Mouse (Mus musculus): Measurements from ENCODE around the gene Asic4. TPM values are rescaled to one million over a fixed set of nuclear protein-coding genes. Genes with fewer than 3 reads are reported as not detected.

Asic4 gene
- total RNA-seq, 4 experiments from 2014 or later = not detected

GRCm38 (mm10) chr1:75501905-75502304 is 51.7 kb downstream of the Asic4 start:
- DNase-seq (ENCODE audit: low spot score in 2 of 2) = no peak

DNA sequence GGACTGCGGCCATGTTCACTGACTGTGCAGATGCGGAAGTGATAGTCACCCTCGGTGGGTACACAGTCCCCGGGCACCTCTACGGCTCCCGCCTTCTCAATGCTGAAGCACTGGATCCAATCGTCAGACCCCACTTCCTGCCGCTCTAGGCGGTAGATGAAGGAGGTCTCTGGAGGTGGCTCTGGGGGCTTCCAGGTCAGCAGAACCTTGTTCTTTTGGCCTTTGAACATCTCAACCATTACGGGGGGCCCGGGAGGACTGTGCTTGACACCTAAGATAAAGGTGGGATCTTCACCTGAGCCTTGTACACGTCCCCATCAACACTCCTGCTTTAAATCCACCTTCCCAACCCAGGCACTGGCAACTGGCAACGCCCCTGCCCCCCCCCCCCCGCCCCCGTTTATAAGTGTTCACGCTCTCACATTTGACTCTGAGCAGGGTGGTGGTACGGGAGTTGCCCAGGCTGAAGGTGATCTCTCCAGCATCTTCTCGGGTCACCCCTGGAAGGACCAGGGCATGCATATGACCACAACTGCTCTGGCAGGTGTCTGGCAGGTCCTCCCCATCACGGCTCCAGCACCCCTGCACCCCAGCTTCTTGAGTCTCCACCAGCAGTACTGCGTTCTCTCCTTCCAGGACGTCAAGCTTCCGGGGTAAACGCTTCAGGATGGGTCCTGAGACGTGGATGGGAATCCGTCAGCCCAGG is 52.9 kb downstream of the Asic4 start:
- no peak for DNase-seq (ENCODE audit: low spot score in 2 of 2)

DNA sequence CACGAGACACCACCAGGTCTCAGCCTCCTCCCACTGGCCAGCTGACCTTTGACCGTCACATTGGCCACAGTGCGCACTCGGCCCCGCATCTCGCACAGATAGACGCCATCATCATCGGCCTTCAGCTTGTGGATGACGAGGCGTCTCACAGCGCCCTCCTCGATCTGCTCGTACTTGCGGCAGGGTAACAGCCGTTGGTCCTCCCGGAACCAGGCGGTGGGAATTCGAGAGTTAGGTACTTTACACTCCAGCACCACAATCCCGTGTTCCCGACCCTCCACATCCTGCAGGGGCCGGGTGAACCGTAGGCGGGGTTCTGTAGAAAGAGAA is 53.4 kb downstream of the Asic4 start:
- no peak for DNase-seq (ENCODE audit: low spot score in 2 of 2)

GRCm38 (mm10) chr1:75504256-75505045 is 54.2 kb downstream of the Asic4 start:
- DNase-seq (ENCODE audit: low spot score in 2 of 2) = no peak

GRCm38 (mm10) chr1:75505159-75505955 is 55.1 kb downstream of the Asic4 start:
- DNase-seq (ENCODE audit: low spot score in 2 of 2) = peak; percentile 52 to 68

DNA sequence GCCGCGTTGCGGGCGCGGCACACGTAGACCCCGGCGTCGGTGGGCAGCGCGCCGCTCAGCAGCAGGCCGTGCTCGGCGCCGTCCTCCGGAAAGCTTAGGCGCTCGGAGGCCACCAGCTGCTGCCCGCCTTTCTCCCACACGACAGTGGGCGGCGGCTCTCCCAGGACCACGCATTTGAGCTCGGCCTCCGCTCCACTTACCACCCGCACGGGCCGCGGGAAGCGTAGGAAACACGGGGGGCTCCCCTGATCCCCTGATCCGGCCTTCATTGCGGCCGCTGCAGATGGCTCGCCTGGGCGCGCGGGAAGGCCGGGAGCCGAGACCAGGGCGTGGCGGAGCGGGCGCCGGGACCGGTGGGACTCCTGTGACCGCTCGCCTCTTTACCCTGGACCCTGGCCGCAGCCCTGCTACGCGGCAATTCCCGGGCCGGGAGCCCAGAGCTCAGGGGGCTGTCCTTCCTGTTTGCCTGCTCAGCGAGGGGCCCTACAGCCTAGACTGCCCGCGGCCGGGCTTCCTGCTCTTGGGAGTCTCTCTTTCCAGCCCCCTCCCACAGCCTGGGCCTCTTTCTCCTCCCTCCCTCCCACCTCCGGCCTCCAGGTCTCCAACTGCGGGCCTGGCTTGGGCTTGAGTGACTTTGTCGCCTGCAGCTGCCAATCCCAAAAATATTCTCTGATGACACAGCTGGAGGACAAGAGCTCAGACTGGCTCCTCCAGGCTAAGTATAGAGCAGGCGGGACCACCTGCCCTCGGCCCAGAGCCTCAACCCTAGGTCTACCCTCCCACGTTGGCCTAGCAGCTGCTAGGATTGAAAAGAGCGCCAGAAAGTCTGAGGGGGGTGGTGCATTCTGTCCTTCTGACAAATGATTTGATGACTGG is 56.0 kb downstream of the Asic4 start, which contains the start of gene Obsl1:
Gene Obsl1, minus strand, starts transcription at position 497 of the 876 bp plus-strand sequence.
- DNase-seq (ENCODE audit: low spot score in 2 of 2) = peak; percentile 32 to 63

- no peak for DNase-seq (ENCODE audit: low spot score in 2 of 2)
Observed at GRCm38 (mm10) chr1:75507006-75507405, 56.8 kb downstream of the Asic4 start, which contains the start of gene Inha. TSS of gene Inha (plus strand) at chr1:75507077.

DNA sequence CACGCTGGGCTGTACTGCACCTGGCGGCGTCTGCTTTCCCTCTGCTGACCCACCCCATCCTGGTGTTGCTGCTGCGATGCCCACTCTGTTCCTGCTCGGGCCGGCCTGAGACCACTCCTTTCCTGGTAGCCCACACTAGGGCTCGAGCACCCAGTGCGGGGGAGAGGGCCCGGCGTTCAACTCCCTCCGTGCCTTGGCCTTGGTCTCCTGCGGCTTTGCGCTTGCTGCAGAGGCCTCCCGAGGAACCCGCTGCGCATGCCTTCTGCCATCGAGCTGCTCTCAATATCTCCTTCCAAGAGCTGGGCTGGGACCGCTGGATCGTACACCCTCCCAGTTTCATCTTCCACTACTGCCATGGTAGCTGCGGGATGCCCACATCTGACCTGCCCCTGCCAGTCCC is 59.4 kb downstream of the Asic4 start:
- no peak for DNase-seq (ENCODE audit: low spot score in 2 of 2)

GRCm38 (mm10) chr1:75510154-75510553 is 59.9 kb downstream of the Asic4 start:
- DNase-seq (ENCODE audit: low spot score in 2 of 2) = no peak

- no peak for DNase-seq (ENCODE audit: low spot score in 2 of 2)
Observed at GRCm38 (mm10) chr1:75511437-75512210, 61.4 kb downstream of the Asic4 start.

GRCm38 (mm10) chr1:75512550-75512949 is 62.3 kb downstream of the Asic4 start:
- DNase-seq (ENCODE audit: low spot score in 2 of 2) = no peak

GRCm38 (mm10) chr1:75516703-75517380 is 66.6 kb downstream of the Asic4 start:
- no peak for DNase-seq (ENCODE audit: low spot score in 2 of 2)

DNA sequence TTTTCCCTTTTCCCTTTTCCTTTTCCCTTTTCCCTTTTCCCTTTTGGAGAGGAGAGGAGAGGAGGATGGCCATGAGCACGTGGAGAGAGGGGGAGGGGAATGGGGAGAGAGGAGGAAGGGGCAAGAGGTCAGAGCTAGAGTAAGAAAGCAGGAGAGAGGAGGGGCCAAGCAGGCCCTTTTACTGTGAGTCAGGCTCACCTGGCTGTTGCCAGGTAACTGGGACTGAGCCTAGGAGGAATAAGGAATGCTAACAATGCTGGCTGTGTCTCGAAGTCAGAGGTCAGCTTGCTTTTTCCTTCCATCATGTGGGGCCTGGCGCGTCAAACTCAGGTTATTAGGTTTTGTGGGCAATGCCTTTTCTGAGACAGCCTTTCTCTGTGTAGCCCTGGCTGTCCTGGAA is 67.7 kb downstream of the Asic4 start:
- no peak for DNase-seq (ENCODE audit: low spot score in 2 of 2)

- DNase-seq (ENCODE audit: low spot score in 2 of 2) = no peak
Observed at GRCm38 (mm10) chr1:75518427-75518826, 68.2 kb downstream of the Asic4 start.

- DNase-seq (ENCODE audit: low spot score in 2 of 2) = no peak
Observed at GRCm38 (mm10) chr1:75519576-75519975, 69.3 kb downstream of the Asic4 start.

DNA sequence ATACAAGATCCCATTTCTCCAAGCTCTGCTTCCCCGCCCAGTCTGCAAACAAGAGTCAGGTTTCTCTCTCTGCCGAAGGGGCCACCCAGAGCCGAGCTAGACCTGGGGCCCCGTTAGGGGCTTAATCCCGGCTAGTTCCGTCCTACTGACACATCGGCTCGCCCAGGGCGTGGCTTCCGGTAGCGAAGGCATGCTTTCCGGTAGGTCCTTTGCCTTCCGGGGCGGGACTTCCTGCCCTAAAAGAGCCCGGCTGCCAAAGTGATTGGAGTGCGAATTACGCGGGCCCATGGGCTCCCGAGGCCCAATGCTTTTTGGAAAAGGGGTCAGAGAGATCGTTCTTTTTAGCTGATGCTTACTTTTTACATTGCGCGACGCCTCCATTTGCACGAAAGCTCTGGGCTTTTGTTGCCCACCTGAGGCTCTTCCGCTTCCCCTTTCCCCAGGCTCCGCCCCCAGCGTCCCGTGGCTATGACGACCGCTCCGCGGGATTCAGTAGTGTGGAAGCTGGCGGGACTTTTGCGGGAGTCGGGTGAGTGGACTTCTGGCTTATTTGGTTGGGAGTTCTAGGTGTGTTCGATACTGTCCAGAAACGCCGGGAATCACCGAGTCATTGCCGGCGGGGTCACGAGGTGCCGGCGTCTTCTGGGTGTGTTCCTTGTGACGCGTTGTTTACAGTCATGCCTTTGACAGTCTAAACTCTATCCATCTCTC is 71.2 kb downstream of the Asic4 start, which contains the start of gene Stk11ip:
Gene Stk11ip, plus strand, starts transcription at position 209 of the 711 bp plus-strand sequence.
- DNase-seq (ENCODE audit: low spot score in 2 of 2) = peak; percentile 89 to 93
